Mouse (Mus musculus) left cerebral cortex, adult 8-10 months (tissue): ENCODE results near the gene Itgb3. TPM values are rescaled to one million over a fixed set of nuclear protein-coding genes. Genes with fewer than 3 reads are reported as not detected.

Experiments
- DNase-seq, 2 experiments: peaks; one replicate each; pipeline ENCODE4 v3.0.0; 2022; ENCODE audit warnings: low spot score in 2 of 2
- total RNA-seq, 4 experiments: library from RNA; stranded (reverse); gene quantifications; 2 replicates each; pipeline ENCODE4 v1.2.4; 2022

The Itgb3 gene
- total RNA-seq, 4 experiments from 2014 or later = 2.5 to 4.7 (median 3.7) TPM

DNA sequence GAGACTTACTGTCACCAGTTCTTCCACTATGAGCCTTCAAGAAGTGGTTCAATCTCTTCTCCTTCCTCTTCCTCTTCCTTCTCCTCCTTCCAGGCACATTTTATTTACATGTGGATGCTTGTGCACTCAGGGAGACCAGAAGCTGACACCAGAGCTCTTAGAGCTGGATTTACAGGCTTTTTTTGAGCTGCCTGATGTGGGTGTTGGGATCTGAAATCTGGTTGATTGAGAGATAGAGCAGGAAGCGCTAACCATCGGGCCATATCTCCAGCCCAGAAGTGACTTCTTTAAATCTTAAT, 25.5 kb upstream of the Itgb3 start:
- DNase-seq = no peak

DNA sequence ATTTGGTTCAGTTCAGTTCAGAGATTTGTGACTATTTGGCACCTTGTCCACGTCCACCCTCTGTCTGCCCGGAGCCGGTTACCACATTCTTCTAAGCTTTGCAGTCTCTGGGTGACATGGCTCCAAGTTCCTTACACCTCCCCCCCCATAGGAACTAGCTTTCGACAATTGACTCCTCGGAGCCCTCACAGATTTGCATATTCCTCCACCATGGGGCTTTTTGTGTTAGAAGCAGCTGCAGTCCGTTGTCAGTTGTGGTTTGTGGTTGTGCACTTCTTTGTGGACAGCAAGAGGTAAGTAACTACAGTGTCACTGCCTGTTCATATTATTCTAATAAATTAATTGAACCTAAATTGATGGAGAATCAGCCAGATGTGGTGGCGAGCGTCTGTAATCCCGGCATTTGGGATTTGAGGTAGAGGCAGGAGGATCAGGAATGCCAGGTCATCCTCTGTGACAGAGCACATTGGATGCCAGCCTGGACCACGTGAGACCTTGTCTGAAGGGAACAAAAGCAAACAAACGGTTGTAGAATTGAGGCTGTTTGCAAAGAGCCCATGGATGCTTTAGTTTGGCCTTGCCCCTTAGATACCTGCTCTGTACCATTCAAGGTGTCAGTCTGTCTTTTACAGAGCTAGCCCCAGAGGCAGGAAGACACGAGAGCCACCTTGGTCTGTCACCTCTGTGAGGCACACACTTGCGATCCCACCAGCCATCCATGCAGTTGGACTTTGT, 25.0 kb upstream of the Itgb3 start:
- no peak for DNase-seq

- no peak for DNase-seq
These were observed 22.3 kb upstream of the Itgb3 start for GRCm38 (mm10) chr11:104585495-104585894.

DNA sequence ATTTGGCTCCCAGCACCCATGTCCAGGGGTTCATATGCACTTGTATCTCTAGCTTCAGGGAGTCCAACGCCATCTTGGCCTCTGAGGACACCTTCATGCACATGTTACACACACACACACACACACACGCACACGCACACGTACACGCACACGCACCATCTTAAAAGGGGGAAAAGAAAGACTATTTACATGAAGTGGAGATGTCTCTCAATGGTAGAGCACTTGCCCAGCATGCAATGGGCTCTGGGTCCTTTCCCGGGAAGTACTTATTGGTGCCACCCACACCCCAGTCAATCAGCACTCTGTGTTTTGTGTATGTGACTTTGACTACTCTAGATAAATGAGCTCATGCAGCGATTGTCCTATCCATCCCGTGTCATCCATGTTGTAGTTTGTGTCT, 19.9 kb upstream of the Itgb3 start:
- DNase-seq = no peak

- no peak for DNase-seq
These were observed 19.3 kb upstream of the Itgb3 start for GRCm38 (mm10) chr11:104588513-104588912.

GRCm38 (mm10) chr11:104589570-104589969, 18.2 kb upstream of the Itgb3 start:
- no peak for DNase-seq

DNA sequence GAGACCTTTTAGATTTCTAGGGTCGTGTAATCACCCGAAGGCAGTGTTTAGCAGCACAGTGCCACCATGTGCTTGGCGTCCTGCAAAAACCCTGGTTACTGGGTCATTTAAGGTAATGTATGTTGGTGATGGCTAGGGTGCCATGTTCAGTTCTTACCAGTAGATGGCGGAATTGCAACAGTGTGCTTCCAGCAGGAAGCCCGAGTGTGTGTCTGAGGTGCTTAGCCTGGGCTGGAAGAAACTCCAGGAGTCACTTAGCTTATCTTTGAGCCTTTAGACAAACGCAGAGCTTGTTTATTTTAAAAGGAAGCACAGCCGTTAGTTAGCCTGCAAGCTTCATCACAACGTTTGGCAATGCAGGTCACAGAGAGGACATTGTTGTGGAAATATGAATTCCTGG, 17.7 kb upstream of the Itgb3 start:
- peak; percentile 66 to 73 for DNase-seq

DNA sequence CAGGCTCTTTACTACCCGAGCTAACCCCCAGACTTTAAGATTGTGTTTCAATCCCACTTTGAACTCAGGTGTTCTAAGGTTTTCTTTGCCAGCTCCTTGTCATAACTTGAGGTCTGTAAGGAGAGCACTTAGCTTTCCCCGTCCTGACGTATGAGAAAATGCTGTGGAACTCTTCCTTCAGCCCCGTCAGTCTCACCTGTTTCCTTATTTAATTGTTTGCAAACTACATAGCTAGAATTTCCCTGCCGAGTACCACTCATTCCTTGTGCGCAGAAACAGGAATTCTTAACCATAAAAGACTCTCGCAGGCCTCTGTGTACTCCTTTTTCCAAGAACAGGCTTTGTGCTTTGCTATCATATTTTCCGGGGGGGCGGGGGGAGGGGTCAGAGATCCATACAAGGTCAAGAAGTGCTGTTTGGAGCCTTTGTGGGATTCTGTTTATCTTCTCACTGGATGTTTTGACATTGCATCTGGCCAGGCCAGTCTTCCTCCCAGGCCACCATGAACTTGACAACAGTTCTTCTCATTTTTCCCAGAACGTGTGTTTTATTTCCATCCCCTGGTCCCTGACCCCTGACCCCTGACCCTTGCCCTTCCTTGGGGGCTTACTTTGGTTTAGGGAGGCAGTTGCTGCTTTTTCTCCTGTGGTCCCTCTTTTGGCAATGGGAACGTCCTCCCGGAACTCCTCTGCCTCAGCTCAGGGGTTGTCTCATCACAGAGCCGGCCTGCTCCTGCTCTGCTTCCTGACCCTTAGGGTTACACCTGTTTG, 15.5 kb upstream of the Itgb3 start:
- no peak for DNase-seq

- DNase-seq = no peak
These were observed 11.4 kb upstream of the Itgb3 start for GRCm38 (mm10) chr11:104596365-104596764.

DNA sequence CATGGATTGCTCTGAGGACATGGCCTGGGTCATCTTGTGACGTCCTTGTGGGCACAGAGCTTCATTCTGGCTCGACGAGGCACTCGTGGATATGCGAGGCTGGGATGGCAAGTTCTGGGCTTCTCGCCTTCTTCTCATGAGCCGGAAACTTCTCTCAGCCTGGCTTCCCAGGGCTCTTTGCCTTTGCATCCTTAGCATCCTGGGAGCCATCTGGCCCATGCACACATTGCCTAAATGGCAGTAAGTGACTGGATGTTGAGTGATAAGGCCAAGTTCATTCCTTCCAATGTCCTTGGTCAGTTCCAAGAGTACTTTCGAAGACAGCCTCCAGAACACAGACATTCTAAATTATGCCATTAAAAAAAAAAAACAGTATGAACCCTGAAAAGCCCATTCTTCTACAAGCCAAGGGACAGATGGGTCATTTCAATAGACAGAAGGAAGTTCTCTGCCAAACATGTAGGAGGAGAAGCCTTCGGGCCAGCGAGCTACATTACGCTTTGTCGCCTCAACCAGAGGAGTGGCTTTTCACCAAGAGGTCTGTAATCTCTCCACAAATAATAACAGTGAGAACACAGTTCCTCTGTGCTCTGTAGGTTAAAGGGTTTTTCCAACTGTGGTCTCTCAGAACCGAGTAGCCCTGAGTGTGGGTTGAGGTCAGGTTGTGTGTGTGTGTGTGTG, 8.4 kb upstream of the Itgb3 start:
- no peak for DNase-seq

DNA sequence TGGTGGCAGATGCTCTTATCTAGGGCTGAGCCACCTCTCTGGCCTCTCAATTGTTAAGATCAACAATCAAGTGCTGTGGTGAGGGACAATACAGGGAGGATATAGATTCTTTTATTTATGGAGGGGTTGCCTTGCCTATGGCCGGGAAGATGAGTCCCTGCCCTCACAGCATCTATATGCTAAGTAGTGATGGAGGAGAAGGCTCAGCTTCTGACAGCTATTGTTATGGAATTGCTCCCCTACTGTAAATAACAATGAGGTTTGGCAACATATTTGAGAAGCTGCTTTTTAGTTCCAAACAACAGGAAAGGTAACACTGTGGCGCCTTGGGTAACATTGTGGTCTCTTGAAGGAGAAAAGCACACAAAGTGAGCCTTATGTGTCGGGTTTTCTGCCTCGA, 7.1 kb upstream of the Itgb3 start:
- DNase-seq = no peak

- DNase-seq = no peak
These were observed 3.6 kb upstream of the Itgb3 start for GRCm38 (mm10) chr11:104604192-104604591.

DNA sequence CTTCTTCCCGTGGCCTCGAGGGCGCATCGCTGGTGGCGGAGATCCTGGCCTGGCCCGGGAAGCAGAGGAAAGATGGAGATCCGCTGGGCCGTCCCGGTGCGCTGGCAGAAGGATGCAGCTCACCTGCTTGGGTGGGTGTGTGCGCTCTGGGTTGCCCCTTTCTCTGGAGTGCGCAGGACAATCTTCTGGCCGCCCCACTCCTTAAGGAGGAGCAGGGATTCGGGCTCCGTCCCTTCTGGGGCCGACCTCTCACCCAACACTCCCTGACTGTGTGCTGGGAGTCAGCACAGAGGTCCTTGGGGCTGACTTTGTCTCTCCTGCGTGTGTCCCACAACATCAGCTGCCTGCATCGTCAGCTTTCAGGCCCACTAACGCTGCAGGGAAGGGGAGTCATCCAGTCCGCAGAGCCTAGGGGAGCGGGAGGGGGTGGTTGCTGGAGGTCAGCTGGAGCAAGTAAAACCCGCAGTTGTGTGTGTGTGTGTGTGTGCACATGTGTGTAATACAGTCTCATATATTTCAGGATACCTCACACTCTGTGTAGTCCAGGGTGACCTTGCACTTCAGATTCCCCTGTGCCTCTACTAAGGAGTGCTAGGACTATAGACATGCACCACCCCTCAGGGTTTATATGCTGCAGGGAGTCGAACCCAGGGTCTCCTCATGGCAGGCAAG, 585 bp downstream of the Itgb3 start:
- DNase-seq = no peak

DNA sequence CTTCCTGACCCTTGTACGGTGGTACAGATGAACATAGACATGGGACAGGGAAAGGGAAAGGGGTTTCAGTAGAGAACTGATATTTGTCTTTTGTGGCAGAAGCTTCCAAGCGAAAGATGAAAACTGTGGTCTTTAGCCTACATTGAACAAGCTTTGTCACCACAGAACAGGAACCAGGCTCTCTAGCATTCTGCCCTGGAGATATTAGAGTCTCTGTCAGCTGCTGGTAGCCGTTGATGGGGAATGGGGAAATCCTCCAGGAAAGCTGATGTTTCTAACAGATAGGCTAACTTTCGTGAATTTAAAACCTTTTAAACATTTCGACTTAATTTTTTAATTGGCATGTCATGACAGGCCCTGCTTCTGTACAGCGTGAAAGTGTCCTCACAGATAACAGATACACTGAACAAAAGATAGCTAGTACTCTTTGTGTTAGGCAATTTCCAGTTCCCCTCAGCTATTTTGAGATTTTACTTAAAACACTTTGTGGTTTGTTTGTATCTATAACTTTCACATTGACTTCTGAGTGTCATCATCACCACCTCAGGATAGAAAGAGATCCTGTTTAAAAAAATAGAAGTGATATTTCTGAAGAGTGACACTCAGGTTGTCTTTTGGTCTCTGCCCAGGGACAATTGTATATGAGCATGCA, 1.4 kb downstream of the Itgb3 start:
- DNase-seq = no peak

DNA sequence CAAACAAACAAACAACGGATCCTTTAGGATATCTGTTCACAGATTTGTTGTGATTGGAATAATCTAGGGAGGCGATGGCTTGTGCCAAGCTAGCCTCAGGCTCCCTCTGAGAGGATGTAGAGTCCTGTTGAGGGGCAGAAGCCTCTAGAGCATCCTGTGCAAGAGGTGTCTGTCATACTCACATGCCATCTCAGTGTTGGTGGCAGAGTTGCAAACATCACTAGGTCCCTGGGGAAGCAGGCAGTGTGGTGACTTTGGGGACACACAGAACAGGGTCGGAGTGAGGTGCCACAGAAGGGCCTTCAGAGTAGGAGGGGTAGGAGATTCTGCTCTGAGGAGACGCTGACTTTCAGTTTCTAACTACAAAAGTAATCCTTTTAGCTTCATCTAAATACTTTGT, 1.9 kb downstream of the Itgb3 start:
- DNase-seq = no peak

- no peak for DNase-seq
These were observed 3.9 kb downstream of the Itgb3 start for GRCm38 (mm10) chr11:104611579-104612151.

GRCm38 (mm10) chr11:104613551-104613950, 5.8 kb downstream of the Itgb3 start:
- DNase-seq = no peak

- DNase-seq = no peak
These were observed 6.3 kb downstream of the Itgb3 start for GRCm38 (mm10) chr11:104614130-104614529.

- no peak for DNase-seq
These were observed 8.4 kb downstream of the Itgb3 start for GRCm38 (mm10) chr11:104616182-104616581.

DNA sequence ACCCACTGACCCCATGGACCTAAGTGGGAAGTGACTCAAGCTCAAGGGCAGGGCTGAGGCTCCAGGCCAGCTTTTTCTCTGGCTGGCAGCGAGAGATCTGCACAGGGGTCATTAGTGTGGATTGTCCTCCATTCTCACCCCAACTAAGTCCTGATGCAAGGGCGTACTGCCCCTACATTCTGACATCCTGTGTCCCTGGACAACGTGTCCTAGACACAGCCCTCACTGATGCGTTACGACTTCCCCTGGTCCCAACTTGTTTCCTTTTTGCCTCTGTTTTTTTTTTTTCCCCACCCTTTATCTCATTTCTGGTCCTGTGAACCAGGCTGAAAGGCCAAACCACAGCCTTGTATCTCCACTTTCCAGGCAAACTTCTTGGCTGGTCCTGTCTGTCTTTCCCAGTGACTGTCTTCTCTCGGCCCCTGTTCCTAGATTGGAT, 10.9 kb downstream of the Itgb3 start:
- DNase-seq = no peak
